Mouse (Mus musculus) kidney, postnatal 0 days (tissue): ENCODE measurements around the gene Rftn1. TPM values are rescaled to one million over a fixed set of nuclear protein-coding genes. Genes with fewer than 3 reads are reported as not detected.

Experiments used
- ATAC-seq: fragments of 200-750 bp; cut with Nextera tagmentation; replicated peaks from 2 replicates; pipeline ENCODE4 v1.8.0; 2017; ENCODE audit warnings: low read depth, moderate number of reproducible peaks, moderate TSS enrichment, moderate library complexity; ENCODE audit not compliant: low FRiP score
- DNase-seq: peaks from one replicate; pipeline ENCODE4 v3.0.0-alpha.2; 2016; ENCODE audit warnings: low spot score
- H3K27ac ChIP-seq: fragments of 300-500 bp; sonication (generic); 2 replicates; pipeline ENCODE4 v1.5.1; 2014; ENCODE audit warnings: mild to moderate bottlenecking
- H3K27me3 ChIP-seq: fragments of 300-500 bp; sonication (generic); 2 replicates; pipeline ENCODE4 v1.6.1; 2014; ENCODE audit warnings: low read length, mixed read lengths; ENCODE audit not compliant: insufficient read depth
- H3K36me3 ChIP-seq: fragments of 300-500 bp; sonication (generic); 2 replicates; pipeline ENCODE4 v1.6.1; 2014; ENCODE audit warnings: low read length, mixed read lengths; ENCODE audit not compliant: insufficient read depth
- H3K4me1 ChIP-seq: fragments of 300-500 bp; sonication (generic); replicated peaks from 2 replicates; pipeline ENCODE4 v1.6.1; 2014; ENCODE audit warnings: antibody characterized with exemption, low read length, mixed read lengths; ENCODE audit not compliant: insufficient read depth
- H3K4me2 ChIP-seq: fragments of 300-500 bp; sonication (generic); 2 replicates; pipeline ENCODE4 v1.6.1; 2014; ENCODE audit warnings: mild to moderate bottlenecking, low read length, moderate library complexity, mixed read lengths
- H3K4me3 ChIP-seq: fragments of 300-500 bp; sonication (generic); replicated peaks from 2 replicates; pipeline ENCODE4 v1.5.1; 2014; ENCODE audit warnings: low read depth, low read length
- H3K9ac ChIP-seq: fragments of 300-500 bp; sonication (generic); 2 replicates; pipeline ENCODE4 v1.6.1; 2014; ENCODE audit warnings: low read depth, low read length
- H3K9me3 ChIP-seq: fragments of 300-500 bp; sonication (generic); replicated peaks from 2 replicates; pipeline ENCODE4 v1.6.1; 2016; ENCODE audit warnings: low read length, inconsistent platforms, mixed read lengths
- CTCF ChIP-seq: IDR thresholded peaks from 2 replicates; pipeline ENCODE4 v1.5.1; 2016; ENCODE audit warnings: antibody characterized with exemption, low read depth, mild to moderate bottlenecking, moderate library complexity
- WGBS: fragments of 180-500 bp; shearing (Covaris S2); extraction: QIAGEN DNeasy Blood & Tissue Kit; methylation state at CpG from one replicate; pipeline ENCODE4 v1.1.7; 2014; 5-methylcytosine and 5-hydroxymethylcytosine counted together
- polyA plus RNA-seq: library from polyadenylated mRNA; unstranded; fragments of >200 nt; fragmentation: Nextera tagmentation; extraction: Ambion mirVana; gene quantifications from 2 replicates; pipeline ENCODE4 v1.2.1, GENCODE M21; 2015

Rftn1 gene
- polyA plus RNA-seq, 1 experiment from 2014 or later, result 11.8 TPM

GRCm38 (mm10) chr17:50019090-50019489, 171.4 kb downstream of the Rftn1 start:
- WGBS, result 84% methylated on average over 5 of the region's 5 CpGs
- Histone ChIP-seq H3K27me3 (no peaks in the 10 kb centered on the region), H3K4me3 (no peak overlapping the region), H3K9me3 (no peaks in the 10 kb centered on the region), H3K36me3 (no peaks in the 10 kb centered on the region), H3K9ac (no peak overlapping the region), H3K27ac (no peak overlapping the region), H3K4me1 (no peaks in the 10 kb centered on the region), H3K4me2 (no peak overlapping the region)
- ATAC-seq, result no peak
- no peak for DNase-seq
- no peak for TF ChIP-seq CTCF

- no peak overlapping the region for H3K27ac ChIP-seq
- 48% methylated on average over 9 of the region's 9 CpGs for WGBS
- DNase-seq, result peak; percentile 65
- no peak overlapping the region for H3K4me3 ChIP-seq
- no peak for ATAC-seq
- H3K9ac ChIP-seq, result no peak overlapping the region
- no peak overlapping the region for H3K4me2 ChIP-seq
- no peak for TF ChIP-seq CTCF
- H3K9me3 ChIP-seq, result no peaks in the 10 kb centered on the region
- H3K36me3 ChIP-seq, result no peaks in the 10 kb centered on the region
- no peaks in the 10 kb centered on the region for H3K27me3 ChIP-seq
- H3K4me1 ChIP-seq, result no peaks in the 10 kb centered on the region
These were observed 175.8 kb downstream of the Rftn1 start for GRCm38 (mm10) chr17:50014708-50015107.

DNA sequence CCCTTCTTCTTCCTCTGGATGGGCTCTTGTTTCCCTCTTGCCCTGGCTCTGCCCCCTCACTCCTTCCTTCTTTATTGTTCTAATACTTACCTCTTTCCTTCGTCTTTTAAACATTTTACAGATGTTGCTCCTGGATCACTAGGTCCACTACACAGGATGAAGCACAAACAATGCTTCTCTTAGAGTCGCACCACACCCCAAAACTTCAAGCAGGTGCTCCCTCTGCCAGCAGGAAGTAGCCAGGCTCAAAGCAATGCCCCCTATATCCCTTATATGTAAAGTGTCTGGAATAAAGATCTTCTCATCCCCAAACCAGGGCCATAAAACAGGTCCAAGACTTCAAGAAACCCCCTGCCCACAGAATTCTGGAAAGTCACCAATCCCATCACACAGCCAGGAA, 176.6 kb downstream of the Rftn1 start:
- H3K27ac ChIP-seq, result no peak overlapping the region
- H3K9me3 ChIP-seq, result no peaks in the 10 kb centered on the region
- 73% methylated on average over 2 of the region's 2 CpGs for WGBS
- H3K4me1 ChIP-seq, result no peaks in the 10 kb centered on the region
- DNase-seq, result no peak
- no peak overlapping the region for H3K4me2 ChIP-seq
- no peak for ATAC-seq
- no peaks in the 10 kb centered on the region for H3K27me3 ChIP-seq
- H3K9ac ChIP-seq, result no peak overlapping the region
- TF ChIP-seq CTCF, result no peak
- H3K36me3 ChIP-seq, result no peaks in the 10 kb centered on the region
- H3K4me3 ChIP-seq, result no peak overlapping the region

- no peak overlapping the region for H3K9ac ChIP-seq
- no peaks in the 10 kb centered on the region for H3K4me1 ChIP-seq
- 21% methylated on average over 4 of the region's 4 CpGs for WGBS
- no peak overlapping the region for H3K4me2 ChIP-seq
- DNase-seq (no peak), ATAC-seq (no peak)
- no peak for TF ChIP-seq CTCF
- no peak overlapping the region for H3K4me3 ChIP-seq
- H3K27ac ChIP-seq, result no peak overlapping the region
- no peaks in the 10 kb centered on the region for H3K27me3 ChIP-seq
- no peaks in the 10 kb centered on the region for H3K9me3 ChIP-seq
- H3K36me3 ChIP-seq, result no peaks in the 10 kb centered on the region
These were observed 180.4 kb downstream of the Rftn1 start for GRCm38 (mm10) chr17:50010096-50010495.

GRCm38 (mm10) chr17:50006721-50007351, 183.6 kb downstream of the Rftn1 start:
- H3K36me3 ChIP-seq, result no peaks in the 10 kb centered on the region
- no peak overlapping the region for H3K4me2 ChIP-seq
- WGBS, result 16% methylated on average over 9 of the region's 9 CpGs
- DNase-seq (peak; percentile 55), ATAC-seq (no peak; the same call in 1 of the 2 replicates)
- no peak overlapping the region for H3K9ac ChIP-seq
- H3K27me3 ChIP-seq, result no peaks in the 10 kb centered on the region
- H3K4me3 ChIP-seq, result no peak overlapping the region
- no peak overlapping the region for H3K27ac ChIP-seq
- no peak for TF ChIP-seq CTCF
- no peaks in the 10 kb centered on the region for H3K9me3 ChIP-seq
- no peaks in the 10 kb centered on the region for H3K4me1 ChIP-seq

DNA sequence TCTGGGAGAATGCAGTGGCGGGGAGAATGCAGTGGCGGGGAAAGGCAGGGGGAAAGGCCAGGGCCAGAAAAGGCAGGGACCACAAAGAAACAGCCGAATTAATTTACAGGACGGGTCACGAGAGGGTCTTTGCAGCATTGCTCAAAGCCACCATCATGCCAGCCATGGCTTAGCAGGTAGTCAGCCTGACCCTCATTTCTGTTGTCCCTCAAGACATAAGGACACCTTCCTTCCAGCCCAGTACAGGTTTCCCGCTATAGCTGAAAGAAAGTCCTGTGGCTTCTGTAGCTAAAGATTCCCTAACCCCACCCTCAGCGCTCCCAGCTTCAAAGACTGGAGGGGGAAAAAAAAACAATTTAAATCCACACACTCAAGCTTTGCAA, 184.1 kb downstream of the Rftn1 start:
- TF ChIP-seq CTCF, result no peak
- WGBS, result 49% methylated on average over 7 of the region's 7 CpGs

DNA sequence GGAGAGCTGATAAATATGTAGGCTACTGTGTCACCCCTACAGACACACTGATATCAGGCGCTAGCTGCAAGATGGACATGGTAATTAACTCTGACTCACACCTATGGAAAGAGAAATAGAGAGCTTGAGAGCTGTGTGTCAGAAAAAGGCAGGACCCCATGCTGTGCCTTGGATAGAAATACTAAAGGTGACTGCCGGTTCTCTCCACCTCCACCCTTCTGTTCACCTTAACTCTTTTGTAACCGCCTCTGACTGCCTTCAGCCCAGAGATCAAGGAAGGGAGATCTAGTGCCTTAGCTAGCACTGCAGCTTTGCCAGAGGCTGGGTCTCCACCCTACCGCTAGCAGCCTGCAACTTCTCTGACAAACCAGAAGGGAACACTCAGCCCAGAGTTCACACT, 187.3 kb downstream of the Rftn1 start:
- no peak for ATAC-seq
- no peak for TF ChIP-seq CTCF
- no peaks in the 10 kb centered on the region for H3K9me3 ChIP-seq

More for the DNA sequence above, 184.1 kb downstream of the Rftn1 start:
- H3K9me3 ChIP-seq, result no peaks in the 10 kb centered on the region
- ATAC-seq (no peak), DNase-seq (no peak)
- H3K27me3 ChIP-seq, result no peaks in the 10 kb centered on the region
- no peaks in the 10 kb centered on the region for H3K4me1 ChIP-seq
- no peak overlapping the region for H3K9ac ChIP-seq
- no peak overlapping the region for H3K27ac ChIP-seq
- no peak overlapping the region for H3K4me2 ChIP-seq
- no peak overlapping the region for H3K4me3 ChIP-seq
- H3K36me3 ChIP-seq, result no peaks in the 10 kb centered on the region

More for the DNA sequence above, 187.3 kb downstream of the Rftn1 start:
- Histone ChIP-seq H3K4me1 (no peaks in the 10 kb centered on the region), H3K9ac (no peak overlapping the region), H3K27me3 (no peaks in the 10 kb centered on the region), H3K4me3 (no peak overlapping the region), H3K36me3 (no peaks in the 10 kb centered on the region), H3K4me2 (no peak overlapping the region), H3K27ac (no peak overlapping the region)
- no peak for DNase-seq
- 77% methylated on average over 4 of the region's 4 CpGs for WGBS
